Mouse (Mus musculus): ENCODE data around the gene Cbfb. TPM values are rescaled to one million over a fixed set of nuclear protein-coding genes. Genes with fewer than 3 reads are reported as not detected.
A peak's percentile ranks its signal among the peaks of the same experiment; 100 is the strongest.

Cbfb gene
- 50.0 and 70.0 TPM in 2 replicates for total RNA-seq (2014; rRNA removed; ENCODE audit: low replicate concordance)
- 26.8 and 27.0 TPM in 2 replicates for polyA plus RNA-seq (2015; fragmentation: Nextera tagmentation; extraction: Ambion mirVana)

DNA sequence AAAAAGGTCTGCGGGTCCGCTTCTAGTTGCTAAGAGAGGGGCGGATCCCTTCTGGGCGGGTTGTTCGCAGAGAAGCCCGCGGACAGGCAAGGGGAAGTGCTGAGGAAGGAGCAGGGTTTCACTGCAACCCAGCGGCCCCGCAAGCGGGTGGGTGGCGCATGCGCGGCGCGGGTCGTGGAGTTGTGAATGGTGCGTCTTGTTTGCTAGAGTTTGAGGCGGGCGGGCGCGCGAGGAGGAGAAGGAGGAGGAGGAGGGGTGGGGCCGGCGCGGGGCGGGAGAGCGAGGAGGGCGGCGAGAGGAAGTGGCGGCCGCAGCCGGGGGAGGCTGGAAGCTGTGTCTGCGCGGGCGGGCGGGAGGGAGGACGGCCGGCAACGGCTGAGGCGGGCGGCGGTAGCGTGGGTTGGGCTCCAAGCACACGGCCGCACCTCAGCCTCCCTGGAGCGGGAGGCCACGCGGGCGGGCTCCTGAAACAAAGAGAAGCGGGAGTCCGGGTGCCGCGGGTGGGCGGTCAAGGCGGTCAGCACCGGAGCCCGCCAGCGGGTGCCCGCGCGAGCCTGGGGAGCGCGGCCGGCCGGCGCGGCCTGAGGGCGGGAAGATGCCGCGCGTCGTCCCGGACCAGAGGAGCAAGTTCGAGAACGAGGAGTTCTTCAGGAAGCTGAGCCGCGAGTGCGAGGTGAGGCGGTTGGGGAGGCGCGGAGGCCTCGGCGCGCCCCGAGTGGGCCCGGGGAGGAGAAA, at the start of gene Cbfb:
Gene Cbfb (plus strand): TSS at position 294 of the 735 bp plus-strand sequence.
- H3K4me1 ChIP-seq (ENCODE audit: control insufficient read depth, insufficient read depth): 0 out of 2 replicates have a peak, but pooled peaks cover 6% of the 10 kb centered on the region
- H3K9me3 ChIP-seq (replicated peaks; ENCODE audit: control insufficient read depth, low read length): no peaks in the 10 kb centered on the region
- H3K36me3 ChIP-seq (replicated peaks; ENCODE audit: control insufficient read depth, insufficient read depth, low read length): no peaks in the 10 kb centered on the region
- TF ChIP-seq CTCF (IDR thresholded peaks at IDR 0.05; ENCODE audit: low read depth): no peak
- TF ChIP-seq EP300 (IDR thresholded peaks at IDR 0.05; ENCODE audit: low read depth): no peak
- H3K27ac ChIP-seq (ENCODE audit: low read depth): peak within 1 kb of the TSS; percentile 97
- ATAC-seq (ENCODE audit: insufficient read depth, low read depth): peak; percentile 90
- peak; percentile 96 for DNase-seq (ENCODE audit: low spot score)
- H3K27me3 ChIP-seq (ENCODE audit: control insufficient read depth, insufficient read depth, low read length): no peaks in the 10 kb centered on the region
- WGBS: 0% methylated on average over 63 of the region's 86 CpGs
- H3K9ac ChIP-seq (replicated peaks; ENCODE audit: low read depth, low read length): peak within 1 kb of the TSS; percentile 94
- H3K4me2 ChIP-seq (ENCODE audit: low read depth, low read length): peak within 1 kb of the TSS; percentile 81
- H3K4me3 ChIP-seq (ENCODE audit: low read depth, low read length): peak within 1 kb of the TSS; percentile 96

DNA sequence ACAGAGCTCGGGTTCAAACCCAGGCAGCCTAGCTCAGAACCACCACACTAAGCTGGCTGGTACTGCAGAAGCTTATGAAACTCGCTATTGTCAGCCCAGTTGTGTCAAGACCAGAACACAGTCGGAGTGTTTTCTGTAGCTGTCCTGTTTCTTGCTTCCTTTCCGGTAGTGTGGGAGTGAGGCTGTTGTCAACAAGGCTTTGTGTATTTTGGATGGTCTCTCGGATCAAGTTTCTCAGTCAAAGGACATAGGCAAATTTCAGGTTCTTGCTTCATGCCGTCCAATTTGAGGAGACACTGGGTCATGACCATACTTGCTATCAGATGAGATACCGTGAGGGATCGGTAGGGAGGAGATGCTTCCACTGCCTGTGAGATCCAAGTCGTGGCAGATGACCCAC, 40.6 kb upstream of the Cbfb start:
- Histone ChIP-seq H3K9me3 (replicated peaks; ENCODE audit: control insufficient read depth, low read length) (no peaks in the 10 kb centered on the region), H3K4me3 (ENCODE audit: low read depth, low read length) (no peak overlapping the region), H3K9ac (replicated peaks; ENCODE audit: low read depth, low read length) (no peak overlapping the region), H3K27ac (ENCODE audit: low read depth) (no peak overlapping the region), H3K4me2 (ENCODE audit: low read depth, low read length) (no peak overlapping the region), H3K4me1 (ENCODE audit: control insufficient read depth, insufficient read depth) (no peaks in the 10 kb centered on the region), H3K36me3 (replicated peaks; ENCODE audit: control insufficient read depth, insufficient read depth, low read length) (no peaks in the 10 kb centered on the region), H3K27me3 (ENCODE audit: control insufficient read depth, insufficient read depth, low read length) (no peaks in the 10 kb centered on the region)
- TF ChIP-seq EP300 (IDR thresholded peaks at IDR 0.05; ENCODE audit: low read depth): no peak
- TF ChIP-seq CTCF (IDR thresholded peaks at IDR 0.05; ENCODE audit: low read depth): no peak
- no peak for DNase-seq (ENCODE audit: low spot score)
- WGBS: 73% methylated on average over 9 of the region's 9 CpGs
- no peak for ATAC-seq (ENCODE audit: insufficient read depth, low read depth)

DNA sequence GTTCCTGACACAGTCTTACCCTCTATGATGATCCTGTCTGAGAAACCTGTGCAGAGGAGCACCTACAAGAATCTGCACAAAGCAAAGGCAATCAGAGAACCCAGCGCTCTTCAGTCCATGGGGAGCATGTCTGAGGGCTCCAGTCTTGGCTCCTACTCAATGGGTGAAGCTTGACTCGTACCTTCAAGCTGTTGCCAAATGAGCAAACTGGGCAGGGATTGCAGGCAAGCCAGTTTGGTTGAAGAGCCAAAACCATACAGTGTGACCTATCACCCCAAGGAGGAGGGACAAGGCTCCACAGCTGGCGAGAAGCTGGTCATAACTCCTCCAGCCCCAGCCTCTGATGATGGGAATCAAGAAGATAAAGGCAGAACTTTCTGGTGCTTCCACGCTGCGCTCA, 39.0 kb upstream of the Cbfb start, which contains the start of gene Ces4a:
Gene Ces4a (plus strand): TSS at position 292 of the 400 bp plus-strand sequence.
- DNase-seq (ENCODE audit: low spot score): no peak
- 71% methylated on average over 5 of the region's 5 CpGs for WGBS

DNA sequence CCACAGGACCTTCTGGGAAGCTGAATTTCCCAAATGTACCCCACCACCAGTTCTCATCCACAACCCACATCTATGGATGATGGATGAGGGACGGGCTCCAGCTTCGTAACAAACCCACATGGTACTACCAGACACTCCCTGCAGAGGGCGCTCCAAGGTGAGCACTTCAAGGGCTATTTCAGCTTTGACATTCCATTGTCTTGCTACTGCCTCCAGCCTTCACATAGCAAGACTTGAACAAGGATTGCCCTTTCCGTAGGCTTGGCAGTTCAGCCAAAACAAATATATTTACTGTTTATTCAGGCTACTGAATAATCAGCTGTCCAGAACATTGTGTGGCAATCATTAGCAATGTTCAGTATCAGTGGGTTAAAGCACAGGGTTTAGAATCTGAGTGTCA, 32.1 kb upstream of the Cbfb start:
- Histone ChIP-seq H3K36me3 (replicated peaks; ENCODE audit: control insufficient read depth, insufficient read depth, low read length) (no peaks in the 10 kb centered on the region), H3K4me1 (ENCODE audit: control insufficient read depth, insufficient read depth) (no peaks in the 10 kb centered on the region), H3K4me2 (ENCODE audit: low read depth, low read length) (no peak overlapping the region), H3K27ac (ENCODE audit: low read depth) (no peak overlapping the region), H3K9me3 (replicated peaks; ENCODE audit: control insufficient read depth, low read length) (no peaks in the 10 kb centered on the region), H3K27me3 (ENCODE audit: control insufficient read depth, insufficient read depth, low read length) (peaks cover 5% of the 10 kb centered on the region; the same call in 1 of the 2 replicates), H3K9ac (replicated peaks; ENCODE audit: low read depth, low read length) (no peak overlapping the region), H3K4me3 (ENCODE audit: low read depth, low read length) (no peak overlapping the region)
- peak; percentile 45 for DNase-seq (ENCODE audit: low spot score)
- WGBS: 11% methylated on average over 4 of the region's 4 CpGs
- TF ChIP-seq CTCF (IDR thresholded peaks at IDR 0.05; ENCODE audit: low read depth) (peak; percentile 85), EP300 (IDR thresholded peaks at IDR 0.05; ENCODE audit: low read depth) (no peak)
- ATAC-seq (ENCODE audit: insufficient read depth, low read depth): no peak

More for the DNA sequence above, 39.0 kb upstream of the Cbfb start, which contains the start of gene Ces4a:
- H3K4me3 ChIP-seq (ENCODE audit: low read depth, low read length): no peak within 1 kb of the TSS
- H3K9ac ChIP-seq (replicated peaks; ENCODE audit: low read depth, low read length): no peak within 1 kb of the TSS
- no peak within 1 kb of the TSS for H3K4me2 ChIP-seq (ENCODE audit: low read depth, low read length)
- no peak within 1 kb of the TSS for H3K27ac ChIP-seq (ENCODE audit: low read depth)
- no peaks in the 10 kb centered on the region for H3K4me1 ChIP-seq (ENCODE audit: control insufficient read depth, insufficient read depth)
- H3K9me3 ChIP-seq (replicated peaks; ENCODE audit: control insufficient read depth, low read length): no peaks in the 10 kb centered on the region
- no peaks in the 10 kb centered on the region for H3K27me3 ChIP-seq (ENCODE audit: control insufficient read depth, insufficient read depth, low read length)
- no peaks in the 10 kb centered on the region for H3K36me3 ChIP-seq (replicated peaks; ENCODE audit: control insufficient read depth, insufficient read depth, low read length)
- no peak for ATAC-seq (ENCODE audit: insufficient read depth, low read depth)
- TF ChIP-seq EP300 (IDR thresholded peaks at IDR 0.05; ENCODE audit: low read depth) (no peak), CTCF (IDR thresholded peaks at IDR 0.05; ENCODE audit: low read depth) (no peak)

DNA sequence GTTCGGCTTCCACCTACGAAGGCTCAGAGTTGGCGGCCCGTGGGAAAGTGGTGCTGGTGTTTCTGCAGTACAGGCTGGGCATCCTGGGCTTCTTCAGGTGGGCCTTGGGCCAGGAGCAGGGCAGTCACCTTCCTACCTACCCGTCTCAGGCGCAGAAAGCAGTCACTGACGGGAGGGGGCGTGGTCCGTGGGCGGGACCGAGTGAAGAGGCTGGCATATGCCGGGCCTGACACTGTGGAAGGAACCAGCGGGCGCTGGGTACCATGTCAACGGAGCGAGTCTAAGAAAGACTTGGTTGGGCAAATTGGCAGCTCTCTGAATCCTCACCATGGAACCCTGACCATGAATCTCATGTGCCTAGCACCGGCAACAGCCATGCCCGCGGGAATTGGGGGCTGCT, 28.1 kb upstream of the Cbfb start:
- no peak overlapping the region for H3K4me3 ChIP-seq (ENCODE audit: low read depth, low read length)
- no peak overlapping the region for H3K27ac ChIP-seq (ENCODE audit: low read depth)
- H3K4me1 ChIP-seq (ENCODE audit: control insufficient read depth, insufficient read depth): no peaks in the 10 kb centered on the region
- peaks cover 5% of the 10 kb centered on the region; the same call in 1 of the 2 replicates for H3K27me3 ChIP-seq (ENCODE audit: control insufficient read depth, insufficient read depth, low read length)
- DNase-seq (ENCODE audit: low spot score) (no peak), ATAC-seq (ENCODE audit: insufficient read depth, low read depth) (no peak)
- no peak overlapping the region for H3K4me2 ChIP-seq (ENCODE audit: low read depth, low read length)
- TF ChIP-seq EP300 (IDR thresholded peaks at IDR 0.05; ENCODE audit: low read depth) (no peak), CTCF (IDR thresholded peaks at IDR 0.05; ENCODE audit: low read depth) (no peak)
- no peaks in the 10 kb centered on the region for H3K9me3 ChIP-seq (replicated peaks; ENCODE audit: control insufficient read depth, low read length)
- H3K36me3 ChIP-seq (replicated peaks; ENCODE audit: control insufficient read depth, insufficient read depth, low read length): no peaks in the 10 kb centered on the region
- no peak overlapping the region for H3K9ac ChIP-seq (replicated peaks; ENCODE audit: low read depth, low read length)
- WGBS: 25% methylated on average over 19 of the region's 19 CpGs
